Mouse (Mus musculus) NIH3T3 (cell line): ENCODE data around the gene Syngap1.
A peak's percentile ranks its signal among the peaks of the same experiment; 100 is the strongest.
"Not testable (repeated sequence)": the region's sequence is repeated elsewhere in the genome, so short reads cannot be mapped to it uniquely, and the experiment has no call there.

Experiments used
- DNase-seq: peaks from one replicate; pipeline ENCODE4 v3.0.0-alpha.2; 2012; ENCODE audit warnings: low read depth

Syngap1 gene

DNA sequence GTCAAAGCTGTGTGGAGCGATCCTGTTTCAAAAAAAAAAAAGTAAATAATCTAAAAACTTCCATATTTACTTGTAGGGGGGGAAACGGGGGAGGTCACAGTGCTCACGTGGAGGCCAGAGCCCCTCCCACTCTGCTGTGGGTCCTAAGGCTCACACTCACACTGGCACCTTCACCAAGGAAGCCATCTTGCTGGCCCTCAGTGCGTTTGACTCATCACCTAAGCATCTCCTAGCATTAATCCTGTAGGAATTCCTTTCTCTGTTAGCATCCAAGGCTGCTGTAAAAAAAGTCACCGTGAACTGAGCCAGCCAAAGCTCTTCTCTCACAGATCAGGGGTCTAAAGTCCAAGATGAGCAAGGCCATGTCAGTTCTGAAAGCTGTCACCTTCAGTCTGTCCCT is 15.3 kb downstream of the Syngap1 start:
- DNase-seq: peak; percentile 83

DNA sequence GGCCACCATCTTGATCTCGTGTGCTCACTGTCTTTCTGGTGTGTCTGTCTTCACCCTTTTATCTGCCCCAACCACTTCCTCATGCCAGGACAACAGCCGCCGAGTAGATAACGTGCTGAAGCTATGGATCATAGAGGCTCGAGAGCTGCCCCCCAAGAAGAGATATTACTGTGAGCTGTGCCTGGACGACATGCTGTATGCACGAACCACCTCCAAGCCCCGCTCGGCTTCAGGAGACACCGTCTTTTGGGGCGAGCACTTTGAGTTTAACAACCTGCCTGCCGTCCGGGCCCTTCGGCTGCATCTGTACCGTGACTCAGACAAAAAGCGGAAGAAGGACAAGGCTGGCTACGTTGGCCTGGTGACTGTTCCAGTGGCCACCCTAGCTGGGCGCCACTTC is 15.8 kb downstream of the Syngap1 start:
- DNase-seq: no peak

DNA sequence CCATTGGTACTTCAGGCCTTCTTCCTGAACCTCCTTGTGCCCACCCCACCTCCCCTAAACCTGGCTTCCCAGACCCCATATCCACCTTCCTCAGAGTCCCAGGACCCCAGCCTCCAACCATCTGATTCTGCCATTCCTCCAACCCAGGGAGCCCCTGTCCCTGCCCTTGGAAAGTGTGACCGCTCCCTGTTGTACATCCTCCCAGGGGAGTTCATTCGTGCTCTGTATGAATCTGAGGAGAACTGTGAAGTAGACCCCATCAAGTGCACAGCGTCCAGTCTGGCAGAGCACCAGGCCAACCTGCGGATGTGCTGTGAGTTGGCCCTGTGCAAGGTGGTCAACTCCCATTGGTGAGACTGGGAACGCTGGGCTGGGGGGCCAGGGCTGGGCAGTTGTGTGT is 16.8 kb downstream of the Syngap1 start:
- DNase-seq: no peak

GRCm38 (mm10) chr17:26958880-26959279 is 17.8 kb downstream of the Syngap1 start:
- no peak for DNase-seq

DNA sequence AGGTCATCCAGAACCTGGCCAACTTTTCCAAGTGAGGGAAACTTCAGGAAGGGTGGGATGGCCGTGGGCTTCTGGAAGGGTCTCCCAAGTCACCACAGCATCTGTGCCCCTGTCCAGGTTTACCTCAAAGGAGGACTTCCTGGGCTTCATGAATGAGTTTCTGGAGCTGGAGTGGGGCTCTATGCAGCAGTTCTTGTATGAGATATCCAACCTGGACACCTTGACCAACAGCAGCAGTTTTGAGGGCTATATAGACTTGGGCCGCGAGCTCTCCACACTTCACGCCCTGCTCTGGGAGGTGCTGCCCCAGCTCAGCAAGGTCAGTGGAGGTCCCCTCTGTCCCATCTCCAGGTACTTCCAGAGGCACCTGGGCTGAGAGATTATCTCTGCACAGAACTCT is 18.8 kb downstream of the Syngap1 start:
- no peak for DNase-seq

GRCm38 (mm10) chr17:26961572-26962240 is 20.7 kb downstream of the Syngap1 start:
- DNase-seq: no peak

- DNase-seq: no peak
Observed at GRCm38 (mm10) chr17:26966993-26967392, 25.9 kb downstream of the Syngap1 start.

- no peak for DNase-seq
Observed at GRCm38 (mm10) chr17:26967477-26967876, 26.4 kb downstream of the Syngap1 start.

DNA sequence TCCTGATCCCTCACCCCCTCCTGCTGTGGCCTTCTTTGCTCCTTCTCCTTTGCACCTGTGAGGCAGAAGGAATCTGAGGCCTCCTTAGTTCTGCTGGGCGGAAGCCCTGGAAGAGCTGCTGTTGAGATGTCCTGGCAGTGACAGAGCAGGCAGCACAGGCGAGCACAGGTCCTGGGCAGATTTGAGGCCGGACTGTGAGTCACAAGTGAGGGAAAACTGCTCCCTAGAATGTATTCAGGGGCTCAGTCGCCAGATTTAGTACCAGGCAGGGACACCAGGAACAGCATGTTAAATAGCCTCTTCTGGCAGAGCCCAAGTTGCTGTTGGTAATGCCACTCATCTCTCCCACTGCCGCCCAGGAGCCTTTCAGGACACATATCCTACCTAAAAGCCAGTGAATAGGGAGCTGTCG is 27.2 kb downstream of the Syngap1 start:
- no peak for DNase-seq

- no peak for DNase-seq
Observed at GRCm38 (mm10) chr17:26969257-26969656, 28.2 kb downstream of the Syngap1 start.

- no peak for DNase-seq
Observed at GRCm38 (mm10) chr17:26970221-26970620, 29.2 kb downstream of the Syngap1 start.

GRCm38 (mm10) chr17:26971247-26971905 is 30.3 kb downstream of the Syngap1 start:
- DNase-seq: no peak

- DNase-seq: no peak
Observed at GRCm38 (mm10) chr17:26972107-26972506, 31.1 kb downstream of the Syngap1 start.

GRCm38 (mm10) chr17:26972703-26973574 is 31.9 kb downstream of the Syngap1 start, which contains the start of gene Zbtb9:
Gene Zbtb9, plus strand, starts transcription at chr17:26973167.
- peak; percentile 98 for DNase-seq

DNA sequence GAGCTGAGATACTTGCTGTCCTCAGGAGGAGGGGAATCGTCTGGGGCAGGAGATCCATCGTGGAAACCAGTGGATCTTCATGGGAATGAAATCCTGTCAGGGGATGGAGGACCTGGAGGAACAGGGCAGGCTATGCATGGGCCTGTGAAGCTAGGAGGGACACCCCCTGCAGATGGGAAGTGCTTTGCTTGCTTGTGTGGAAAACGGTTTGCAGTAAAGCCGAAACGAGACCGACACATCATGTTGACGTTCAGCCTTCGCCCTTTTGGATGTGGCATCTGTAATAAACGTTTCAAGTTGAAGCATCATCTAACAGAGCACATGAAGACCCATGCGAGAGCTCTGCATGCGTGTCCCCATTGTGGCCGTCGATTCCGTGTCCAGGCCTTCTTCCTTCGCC is 33.5 kb downstream of the Syngap1 start:
- DNase-seq: no peak

DNA sequence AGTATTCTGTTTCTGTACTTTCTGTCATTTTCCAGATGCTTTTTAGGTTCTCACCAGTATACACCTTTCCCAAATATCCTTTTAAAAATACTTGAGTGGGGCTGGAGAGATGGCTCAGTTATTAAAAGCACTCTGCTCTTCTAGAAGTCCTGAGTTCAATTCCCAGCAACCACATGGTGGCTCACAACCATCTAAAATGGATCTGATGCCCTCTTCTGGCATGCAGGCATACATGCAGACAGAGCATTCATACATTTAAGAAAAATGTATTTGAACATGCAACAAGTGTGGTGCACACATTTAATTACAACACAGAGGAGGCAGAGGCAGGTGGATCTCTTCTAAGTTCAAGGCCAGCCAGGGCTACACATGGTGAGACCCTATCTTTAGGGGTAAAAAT is 34.4 kb downstream of the Syngap1 start:
- DNase-seq: peak; percentile 34

DNA sequence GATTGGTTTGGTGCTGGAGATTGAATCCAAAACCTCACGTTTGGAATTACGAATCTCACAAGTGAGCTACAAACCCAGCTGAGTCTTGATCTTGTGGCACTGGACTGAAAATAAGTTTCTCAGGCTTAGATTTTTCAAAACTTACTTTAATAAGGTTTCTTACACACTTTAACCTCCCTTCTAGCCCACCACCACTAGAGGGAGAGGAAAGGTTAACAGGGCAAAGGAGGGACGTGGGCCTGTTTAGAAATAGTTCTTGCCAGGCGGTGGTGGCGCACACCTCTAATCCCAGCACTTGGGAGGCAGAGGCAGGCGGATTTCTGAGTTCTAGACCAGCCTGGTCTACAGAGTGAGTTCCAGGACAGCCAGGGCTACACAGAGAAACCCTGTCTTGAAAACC is 36.3 kb downstream of the Syngap1 start:
- DNase-seq: not testable (repeated sequence)

- no peak for DNase-seq
Observed at GRCm38 (mm10) chr17:26979426-26979825, 38.4 kb downstream of the Syngap1 start.

DNA sequence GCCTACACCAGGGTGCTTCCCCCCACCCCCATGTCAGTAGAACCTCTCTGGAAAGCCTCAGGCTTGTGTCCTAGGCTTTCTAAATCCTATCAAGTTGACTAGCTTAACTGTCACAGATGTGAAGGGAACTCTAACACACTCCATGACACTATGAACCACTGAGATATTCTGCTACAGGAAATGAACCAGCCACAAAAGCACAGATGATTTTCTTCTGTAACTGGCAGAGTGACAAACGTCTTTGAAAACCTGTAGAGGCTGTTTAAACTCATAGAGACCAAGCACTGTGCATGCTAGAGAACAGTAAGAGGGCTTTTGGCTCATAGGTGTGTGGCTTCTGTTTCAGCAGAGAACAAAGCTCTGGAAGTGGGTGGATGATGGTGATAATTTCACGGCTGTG is 40.0 kb downstream of the Syngap1 start:
- DNase-seq: no peak

GRCm38 (mm10) chr17:26983382-26983781 is 42.3 kb downstream of the Syngap1 start:
- DNase-seq: no peak

DNA sequence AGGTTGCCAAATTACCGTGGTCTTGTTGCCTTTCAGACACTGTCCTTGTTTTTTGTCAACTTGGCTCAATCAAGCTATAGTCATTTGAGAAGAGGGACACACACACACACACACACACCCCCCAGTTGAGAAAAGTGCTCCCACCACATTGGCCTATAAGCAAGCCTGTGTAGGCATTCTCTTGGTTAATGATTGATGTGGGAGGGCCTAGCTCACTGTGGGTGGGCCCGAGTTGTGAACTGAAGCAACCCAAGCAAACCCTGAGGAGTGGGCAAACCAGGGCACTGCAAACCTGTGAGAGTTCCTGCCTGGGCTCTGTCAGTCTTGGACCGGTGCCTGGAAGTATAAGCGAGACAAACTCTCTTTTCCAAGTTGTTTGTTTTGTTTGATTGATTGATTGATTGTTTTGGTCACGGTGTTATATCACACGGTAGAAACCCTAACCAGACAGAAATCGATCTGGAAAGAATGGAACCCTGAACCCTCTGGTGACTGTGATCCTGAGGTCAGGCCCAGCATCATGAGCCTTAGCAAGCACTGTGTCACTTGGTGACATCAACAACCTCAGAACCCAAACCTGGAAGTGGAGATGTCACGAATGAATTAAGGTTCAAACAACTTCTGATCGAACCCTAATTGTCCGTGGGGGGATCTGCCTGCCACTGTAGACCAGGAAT is 44.6 kb downstream of the Syngap1 start:
- DNase-seq: no peak

DNA sequence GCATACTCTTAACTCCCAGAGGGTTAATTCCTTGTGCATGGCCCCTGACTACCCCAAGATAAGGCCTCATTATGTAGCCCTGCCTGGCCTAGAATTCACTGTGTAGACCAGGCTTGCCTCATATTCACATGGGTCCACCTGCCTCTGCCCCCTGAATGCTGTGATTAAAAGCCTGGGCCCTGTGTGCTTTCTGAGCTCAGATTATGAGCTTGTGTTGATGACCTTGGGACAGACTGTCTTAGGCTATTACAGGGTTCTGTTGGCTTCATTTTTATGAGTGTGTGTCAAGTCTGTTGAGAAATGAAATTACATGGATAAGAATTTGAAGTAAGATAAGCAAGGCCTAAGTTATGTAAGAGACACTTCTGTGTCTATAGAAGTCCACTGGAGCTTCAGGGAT is 49.5 kb downstream of the Syngap1 start:
- DNase-seq: no peak
